Mouse (Mus musculus): ENCODE data around the gene Prkcb.
A peak's percentile ranks its signal among the peaks of the same experiment; 100 is the strongest.

Prkcb gene

GRCm38 (mm10) chr7:122512430-122512966 is 223.9 kb downstream of the Prkcb start:
- no peak for DNase-seq (ENCODE audit: low read depth, low spot score)

GRCm38 (mm10) chr7:122520850-122521638 is 232.5 kb downstream of the Prkcb start:
- DNase-seq (ENCODE audit: low read depth, low spot score), result no peak

- DNase-seq (ENCODE audit: low read depth, low spot score), result no peak
These were observed 239.7 kb downstream of the Prkcb start for GRCm38 (mm10) chr7:122528201-122528600.

GRCm38 (mm10) chr7:122528646-122529045 is 240.1 kb downstream of the Prkcb start:
- DNase-seq (ENCODE audit: low read depth, low spot score), result no peak

- no peak for DNase-seq (ENCODE audit: low read depth, low spot score)
These were observed 245.2 kb downstream of the Prkcb start for GRCm38 (mm10) chr7:122533566-122534360.

GRCm38 (mm10) chr7:122544616-122545015 is 256.1 kb downstream of the Prkcb start:
- DNase-seq (ENCODE audit: low read depth, low spot score), result no peak

GRCm38 (mm10) chr7:122556575-122557140 is 268.1 kb downstream of the Prkcb start:
- DNase-seq (ENCODE audit: low read depth, low spot score), result no peak

- no peak for DNase-seq (ENCODE audit: low read depth, low spot score)
These were observed 269.7 kb downstream of the Prkcb start for GRCm38 (mm10) chr7:122558085-122558811.

GRCm38 (mm10) chr7:122558912-122559311 is 270.4 kb downstream of the Prkcb start:
- DNase-seq (ENCODE audit: low read depth, low spot score), result no peak

- DNase-seq (ENCODE audit: low read depth, low spot score), result peak; percentile 81
These were observed 274.0 kb downstream of the Prkcb start for GRCm38 (mm10) chr7:122562586-122562985.

- no peak for DNase-seq (ENCODE audit: low read depth, low spot score)
These were observed 276.8 kb downstream of the Prkcb start for GRCm38 (mm10) chr7:122565371-122565770.

- DNase-seq (ENCODE audit: low read depth, low spot score), result no peak
These were observed 277.5 kb downstream of the Prkcb start for GRCm38 (mm10) chr7:122566011-122566410.

GRCm38 (mm10) chr7:122568787-122569186 is 280.2 kb downstream of the Prkcb start:
- DNase-seq (ENCODE audit: low read depth, low spot score), result no peak

- DNase-seq (ENCODE audit: low read depth, low spot score), result no peak
These were observed 281.9 kb downstream of the Prkcb start for GRCm38 (mm10) chr7:122570407-122570806.

- peak; percentile 71 for DNase-seq (ENCODE audit: low read depth, low spot score)
These were observed 284.6 kb downstream of the Prkcb start for GRCm38 (mm10) chr7:122573101-122573635.

GRCm38 (mm10) chr7:122574418-122574817 is 285.9 kb downstream of the Prkcb start:
- no peak for DNase-seq (ENCODE audit: low read depth, low spot score)

- DNase-seq (ENCODE audit: low read depth, low spot score), result no peak
These were observed 286.5 kb downstream of the Prkcb start for GRCm38 (mm10) chr7:122575056-122575455.

- DNase-seq (ENCODE audit: low read depth, low spot score), result no peak
These were observed 287.0 kb downstream of the Prkcb start for GRCm38 (mm10) chr7:122575506-122575905.

- DNase-seq (ENCODE audit: low read depth, low spot score), result no peak
These were observed 289.0 kb downstream of the Prkcb start for GRCm38 (mm10) chr7:122577571-122577970.

- no peak for DNase-seq (ENCODE audit: low read depth, low spot score)
These were observed 291.1 kb downstream of the Prkcb start for GRCm38 (mm10) chr7:122579461-122580157.

- DNase-seq (ENCODE audit: low read depth, low spot score), result no peak
These were observed 291.6 kb downstream of the Prkcb start for GRCm38 (mm10) chr7:122580158-122580475.

Data from 3T3-L1 (cell line).